Mouse (Mus musculus) neural tube, embryonic 12.5 days (tissue): ENCODE data around the gene Sf3a2. TPM values are rescaled to one million over a fixed set of nuclear protein-coding genes. Genes with fewer than 3 reads are reported as not detected.

Source experiments
- ATAC-seq: fragments of 200-750 bp; cut with Nextera tagmentation; 2 replicates; pipeline ENCODE4 v1.8.0; 2017; ENCODE audit warnings: low read depth, mild to moderate bottlenecking, moderate TSS enrichment, moderate library complexity; ENCODE audit not compliant: low FRiP score
- H3K27ac ChIP-seq: fragments of 300-500 bp; sonication (generic); 2 replicates; pipeline ENCODE4 v1.5.1; 2016
- H3K27me3 ChIP-seq: fragments of 300-500 bp; sonication (generic); replicated peaks from 2 replicates; pipeline ENCODE4 v1.6.1; 2016; ENCODE audit warnings: mild to moderate bottlenecking
- H3K36me3 ChIP-seq: fragments of 300-500 bp; sonication (generic); 2 replicates; pipeline ENCODE4 v1.6.1; 2016; ENCODE audit warnings: mild to moderate bottlenecking
- H3K4me1 ChIP-seq: fragments of 300-500 bp; sonication (generic); 2 replicates; pipeline ENCODE4 v1.6.1; 2016
- H3K4me2 ChIP-seq: fragments of 300-500 bp; sonication (generic); replicated peaks from 2 replicates; pipeline ENCODE4 v1.6.1; 2016; ENCODE audit warnings: mild to moderate bottlenecking
- H3K4me3 ChIP-seq: fragments of 300-500 bp; sonication (generic); 2 replicates; pipeline ENCODE4 v1.5.1; 2016
- H3K9ac ChIP-seq: fragments of 300-500 bp; sonication (generic); 2 replicates; pipeline ENCODE4 v1.6.1; 2016; ENCODE audit warnings: mild to moderate bottlenecking
- H3K9me3 ChIP-seq: fragments of 300-500 bp; sonication (generic); 2 replicates; pipeline ENCODE4 v1.6.1; 2016; ENCODE audit warnings: mild to moderate bottlenecking
- WGBS: fragments of 180-500 bp; shearing (Covaris S2); methylation state at CpG from one replicate; pipeline ENCODE4 v1.1.7; 2016; 5-methylcytosine and 5-hydroxymethylcytosine counted together
- polyA plus RNA-seq: library from polyadenylated mRNA; unstranded; fragments of >200 nt; fragmentation: Nextera tagmentation; extraction: Ambion mirVana; gene quantifications from 2 replicates; pipeline ENCODE4 v1.2.1, GENCODE M21; 2016

The Sf3a2 gene
- 66.8 and 72.4 TPM in 2 replicates for polyA plus RNA-seq

DNA sequence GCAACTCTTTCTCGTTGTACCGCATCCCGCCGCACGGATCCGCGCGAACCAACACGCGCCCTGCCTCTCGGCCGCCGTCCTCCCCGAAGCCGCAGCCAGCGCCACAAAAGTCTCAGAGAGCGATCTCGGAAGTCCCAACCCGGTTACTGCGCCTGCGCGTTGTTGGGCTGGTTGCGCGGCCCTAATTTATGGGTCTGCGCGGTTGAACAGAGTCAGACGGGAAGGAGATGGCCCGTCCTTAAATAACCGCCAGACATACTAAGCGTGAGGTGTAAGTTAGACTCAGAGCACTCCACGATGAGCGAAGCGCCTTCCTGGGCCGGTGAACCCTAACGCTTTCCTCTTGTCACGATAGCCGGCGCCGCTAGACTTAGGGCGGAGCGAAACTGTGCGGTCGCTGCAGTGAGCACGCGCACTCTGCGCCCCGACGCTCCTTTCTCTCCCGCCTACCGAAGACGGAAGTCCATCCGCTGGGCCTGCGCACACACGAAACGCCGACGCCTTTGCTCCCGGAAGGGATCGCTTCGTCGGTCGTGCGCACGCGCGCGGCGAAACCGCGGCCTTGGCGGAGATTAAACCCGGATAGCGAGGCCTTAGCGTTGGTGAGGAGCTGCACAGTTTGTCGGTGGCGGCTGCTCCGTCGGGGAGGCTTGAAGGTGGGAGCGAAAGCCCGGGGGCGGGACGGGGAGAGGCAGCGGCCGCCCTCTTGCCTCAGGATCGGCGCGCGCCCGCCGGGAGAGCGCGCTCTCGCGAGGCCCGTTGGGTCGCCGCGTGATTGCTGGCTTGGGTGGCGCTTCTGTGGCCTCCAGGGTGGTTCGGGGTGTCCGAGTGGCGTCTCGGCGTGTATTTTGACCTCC is at the start of gene Sf3a2, which contains the start of gene Plekhj1:
Gene Sf3a2 (plus strand): TSS at position 49 of the 857 bp plus-strand sequence.
Gene Plekhj1 (minus strand): TSS at position 477 of the 857 bp plus-strand sequence.
- no peaks in the 10 kb centered on the region for H3K27me3 ChIP-seq
- peak within 1 kb of the TSS; percentile 94 for H3K4me3 ChIP-seq
- peak; percentile 90 for ATAC-seq
- peaks cover 59% of the 10 kb centered on the region for H3K36me3 ChIP-seq
- H3K27ac ChIP-seq, result peak within 1 kb of the TSS; percentile 92
- H3K9me3 ChIP-seq, result no peaks in the 10 kb centered on the region
- H3K4me2 ChIP-seq, result peak within 1 kb of the TSS; percentile 86
- peak within 1 kb of the TSS; percentile 95 for H3K9ac ChIP-seq
- under 1% methylated on average over 100 of the region's 104 CpGs for WGBS
- peaks cover 40% of the 10 kb centered on the region for H3K4me1 ChIP-seq

GRCm38 (mm10) chr10:80748609-80749008 is 49.4 kb upstream of the Sf3a2 start:
- no peak for ATAC-seq
- peaks cover 11% of the 10 kb centered on the region for H3K4me1 ChIP-seq
- H3K9ac ChIP-seq, result no peak overlapping the region
- H3K4me2 ChIP-seq, result no peak overlapping the region
- H3K9me3 ChIP-seq, result no peaks in the 10 kb centered on the region
- no peaks in the 10 kb centered on the region for H3K36me3 ChIP-seq
- no peaks in the 10 kb centered on the region for H3K27me3 ChIP-seq
- WGBS, result 12% methylated on average over 6 of the region's 6 CpGs
- no peak overlapping the region for H3K4me3 ChIP-seq
- no peak overlapping the region for H3K27ac ChIP-seq

- Histone ChIP-seq H3K9ac (no peak overlapping the region), H3K36me3 (no peaks in the 10 kb centered on the region), H3K4me1 (peaks cover 17% of the 10 kb centered on the region), H3K27me3 (no peaks in the 10 kb centered on the region), H3K27ac (no peak overlapping the region), H3K4me3 (no peak overlapping the region), H3K9me3 (no peaks in the 10 kb centered on the region), H3K4me2 (peak overlapping the region; percentile 48)
- 15% methylated on average over 16 of the region's 16 CpGs for WGBS
- no peak for ATAC-seq
These were observed 46.7 kb upstream of the Sf3a2 start for GRCm38 (mm10) chr10:80751188-80751832.

- no peak overlapping the region for H3K27ac ChIP-seq
- H3K9ac ChIP-seq, result no peak overlapping the region
- H3K27me3 ChIP-seq, result no peaks in the 10 kb centered on the region
- H3K4me2 ChIP-seq, result peak overlapping the region; percentile 48
- H3K36me3 ChIP-seq, result no peaks in the 10 kb centered on the region
- peak; percentile 46 for ATAC-seq
- WGBS, result 6% methylated on average over 6 of the region's 6 CpGs
- no peaks in the 10 kb centered on the region for H3K9me3 ChIP-seq
- H3K4me3 ChIP-seq, result 0 out of 2 replicates have a peak overlapping the region, but pooled peaks have one; percentile 8
- H3K4me1 ChIP-seq, result peaks cover 26% of the 10 kb centered on the region
These were observed 45.8 kb upstream of the Sf3a2 start for GRCm38 (mm10) chr10:80752079-80752625.

DNA sequence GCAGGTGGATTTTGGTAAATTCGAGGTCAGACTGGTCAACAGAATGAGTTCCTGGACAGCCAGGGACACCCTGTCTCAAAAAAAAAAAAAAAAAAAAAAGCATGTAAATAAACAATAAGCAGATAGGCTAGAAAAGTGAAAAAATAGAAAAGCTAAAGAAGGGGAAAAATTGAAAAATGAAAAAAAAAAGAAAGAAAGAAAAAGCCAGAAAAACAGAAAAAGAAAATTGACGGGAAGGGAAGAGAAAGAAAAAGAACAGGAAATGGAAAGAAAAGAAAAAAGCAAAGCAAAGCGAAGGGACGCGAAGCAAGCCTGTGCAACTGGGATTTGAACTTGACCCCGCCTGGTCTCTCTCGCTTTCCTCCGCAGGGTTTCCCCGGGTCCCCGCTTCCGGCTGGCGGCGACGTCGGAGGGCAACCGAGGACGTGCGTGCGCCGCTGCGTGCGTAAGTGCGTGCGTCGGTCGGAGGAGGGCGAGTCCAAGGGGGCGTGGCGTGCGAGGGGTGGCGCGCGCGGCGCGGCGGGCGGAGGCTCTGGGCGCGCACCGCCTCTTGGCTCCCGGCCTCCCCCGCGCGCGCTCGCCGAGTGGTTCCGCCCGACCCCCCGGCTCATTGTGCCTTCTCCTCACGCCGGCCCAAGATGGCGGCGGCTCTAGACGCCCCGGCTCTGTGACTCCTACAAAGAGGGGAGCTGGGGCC is 43.3 kb upstream of the Sf3a2 start, which contains the start of gene Dot1l:
Gene Dot1l (plus strand): TSS at position 613 of the 697 bp plus-strand sequence.
- Histone ChIP-seq H3K27me3 (no peaks in the 10 kb centered on the region), H3K9ac (peak within 1 kb of the TSS; percentile 98), H3K9me3 (no peaks in the 10 kb centered on the region), H3K27ac (peak within 1 kb of the TSS; percentile 87), H3K36me3 (no peaks in the 10 kb centered on the region), H3K4me3 (peak within 1 kb of the TSS; percentile 99), H3K4me2 (peak within 1 kb of the TSS; percentile 93), H3K4me1 (peaks cover 44% of the 10 kb centered on the region)
- WGBS, result 1% methylated on average over 40 of the region's 57 CpGs
- ATAC-seq, result peak; percentile 87

DNA sequence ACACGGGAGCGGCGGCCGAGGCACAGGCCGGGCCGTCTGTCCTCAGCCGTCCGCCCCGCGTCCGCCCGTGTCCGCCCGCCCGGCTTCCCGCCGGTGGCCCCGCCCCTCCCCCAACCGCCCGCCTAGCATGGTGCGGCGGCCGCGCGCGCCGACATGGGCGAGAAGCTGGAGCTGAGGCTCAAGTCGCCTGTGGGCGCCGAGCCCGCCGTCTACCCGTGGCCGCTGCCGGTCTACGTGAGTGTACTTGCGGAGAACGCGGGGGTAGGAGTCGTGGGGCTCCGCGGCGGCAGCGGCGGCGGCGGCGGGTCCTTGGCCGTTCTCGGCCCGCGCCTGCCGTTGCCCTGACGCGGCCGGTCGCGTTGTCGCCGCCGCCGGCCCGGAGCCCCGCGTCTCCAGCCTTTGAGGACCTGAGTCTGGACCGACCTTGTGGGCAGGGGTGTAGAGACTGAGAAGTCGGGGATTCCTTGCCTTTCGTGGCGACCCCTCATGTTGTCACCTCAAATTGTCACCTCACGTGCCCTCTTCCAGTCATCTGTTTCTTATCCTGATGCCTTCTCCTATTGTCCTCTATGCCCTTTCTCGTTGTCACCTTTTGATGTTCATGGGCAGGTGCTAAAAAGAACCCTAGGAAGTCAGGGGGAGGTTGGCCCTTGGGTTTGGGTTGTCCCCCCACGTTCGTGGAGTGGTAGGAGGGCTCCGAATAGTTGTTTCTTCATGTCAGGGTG is 42.5 kb upstream of the Sf3a2 start:
- peak overlapping the region; percentile 99 for H3K4me3 ChIP-seq
- H3K27ac ChIP-seq, result peak overlapping the region; percentile 87
- peak overlapping the region; percentile 93 for H3K4me2 ChIP-seq
- WGBS, result under 1% methylated on average over 73 of the region's 75 CpGs
- no peaks in the 10 kb centered on the region for H3K36me3 ChIP-seq
- peak overlapping the region; percentile 98 for H3K9ac ChIP-seq
- H3K27me3 ChIP-seq, result no peaks in the 10 kb centered on the region
- H3K4me1 ChIP-seq, result peaks cover 44% of the 10 kb centered on the region
- no peaks in the 10 kb centered on the region for H3K9me3 ChIP-seq
- no peak for ATAC-seq

GRCm38 (mm10) chr10:80756099-80756498 is 41.9 kb upstream of the Sf3a2 start:
- Histone ChIP-seq H3K36me3 (no peaks in the 10 kb centered on the region), H3K4me1 (peaks cover 50% of the 10 kb centered on the region), H3K9me3 (no peaks in the 10 kb centered on the region), H3K9ac (peak overlapping the region; percentile 98), H3K27ac (no peak overlapping the region), H3K4me2 (peak overlapping the region; percentile 93), H3K27me3 (no peaks in the 10 kb centered on the region), H3K4me3 (peak overlapping the region; percentile 99)
- WGBS, result 37% methylated on average over 3 of the region's 3 CpGs
- no peak for ATAC-seq

GRCm38 (mm10) chr10:80756509-80756908 is 41.5 kb upstream of the Sf3a2 start:
- Histone ChIP-seq H3K27ac (no peak overlapping the region), H3K9me3 (no peaks in the 10 kb centered on the region), H3K27me3 (no peaks in the 10 kb centered on the region), H3K9ac (peak overlapping the region; percentile 98; the same call in 1 of the 2 replicates), H3K4me1 (peaks cover 49% of the 10 kb centered on the region), H3K36me3 (no peaks in the 10 kb centered on the region), H3K4me2 (peak overlapping the region; percentile 93), H3K4me3 (peak overlapping the region; percentile 99)
- no peak for ATAC-seq
- 76% methylated on average over 2 of the region's 2 CpGs for WGBS

GRCm38 (mm10) chr10:80756967-80757366 is 41.0 kb upstream of the Sf3a2 start:
- Histone ChIP-seq H3K9me3 (no peaks in the 10 kb centered on the region), H3K4me1 (peaks cover 45% of the 10 kb centered on the region), H3K36me3 (no peaks in the 10 kb centered on the region), H3K27ac (no peak overlapping the region), H3K4me3 (peak overlapping the region; percentile 15), H3K27me3 (no peaks in the 10 kb centered on the region), H3K4me2 (peak overlapping the region; percentile 93), H3K9ac (0 out of 2 replicates have a peak overlapping the region, but pooled peaks have one; percentile 98)
- WGBS, result 76% methylated on average over 4 of the region's 4 CpGs
- no peak for ATAC-seq

DNA sequence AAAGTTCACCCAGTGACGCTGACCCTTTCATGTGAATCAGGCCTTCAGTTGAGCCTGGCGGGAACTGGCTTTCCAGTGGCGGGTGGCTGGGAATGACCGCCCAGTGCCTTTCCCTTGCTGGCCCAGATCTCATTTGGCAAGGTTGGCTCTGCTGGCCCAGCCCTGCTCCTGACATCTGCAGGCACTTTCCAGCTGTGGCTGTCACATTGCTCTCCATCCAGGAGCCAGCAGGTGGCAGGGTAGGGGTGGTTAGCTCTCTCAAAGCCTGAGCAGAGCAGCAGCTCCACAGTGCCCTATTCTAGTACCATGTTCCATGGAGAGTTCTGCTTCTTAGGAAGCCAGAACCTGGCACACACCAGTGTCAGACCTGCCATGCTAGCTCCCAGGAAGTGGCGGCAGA is 40.3 kb upstream of the Sf3a2 start:
- no peak overlapping the region for H3K4me3 ChIP-seq
- no peaks in the 10 kb centered on the region for H3K27me3 ChIP-seq
- H3K4me1 ChIP-seq, result peaks cover 38% of the 10 kb centered on the region
- H3K27ac ChIP-seq, result no peak overlapping the region
- H3K9me3 ChIP-seq, result no peaks in the 10 kb centered on the region
- peak overlapping the region; percentile 93; the same call in 1 of the 2 replicates for H3K4me2 ChIP-seq
- no peak for ATAC-seq
- H3K36me3 ChIP-seq, result no peaks in the 10 kb centered on the region
- H3K9ac ChIP-seq, result peak overlapping the region; percentile 44; the same call in 1 of the 2 replicates
- WGBS, result 49% methylated on average over 5 of the region's 5 CpGs

GRCm38 (mm10) chr10:80758651-80759050 is 39.3 kb upstream of the Sf3a2 start:
- Histone ChIP-seq H3K9me3 (no peaks in the 10 kb centered on the region), H3K27me3 (no peaks in the 10 kb centered on the region), H3K4me2 (no peak overlapping the region), H3K9ac (peak overlapping the region; percentile 44; the same call in 1 of the 2 replicates), H3K36me3 (no peaks in the 10 kb centered on the region), H3K4me3 (no peak overlapping the region), H3K27ac (no peak overlapping the region), H3K4me1 (peaks cover 38% of the 10 kb centered on the region)
- 93% methylated on average over 7 of the region's 7 CpGs for WGBS
- ATAC-seq, result no peak
